Mouse (Mus musculus) embryo, embryonic 10 days (tissue): ENCODE measurements at regions not wholly inside any gene's neighbourhood (a gene's known extent, or its start where the extent isn't known, plus 50 kb on each side); places are given as distances from the start of the nearest gene placed in this dataset.

Experiments used
- DNase-seq: peaks from one replicate; pipeline ENCODE4 v3.0.0-alpha.2; 2015; ENCODE audit warnings: low spot score

DNA sequence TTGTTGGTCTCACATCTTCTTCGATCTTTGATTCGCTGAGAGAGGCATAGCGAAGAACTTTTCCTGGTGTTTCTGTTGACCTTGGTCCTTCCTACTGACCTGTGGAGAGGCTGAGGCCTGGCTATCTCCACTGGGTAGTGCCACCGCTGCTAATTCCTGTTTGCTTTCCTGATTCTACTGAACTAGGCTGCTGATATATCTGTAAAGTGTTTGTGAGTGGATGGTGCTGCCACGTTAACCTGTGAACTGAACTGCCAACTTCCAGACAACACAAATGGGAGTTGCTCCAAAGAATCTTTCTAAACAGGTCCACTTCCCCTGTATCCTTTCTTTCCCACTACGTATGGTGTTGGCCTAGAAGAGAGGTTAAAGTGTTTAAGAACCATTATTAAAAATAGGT is 78.0 kb upstream of the Akt3 start:
- DNase-seq = no peak

DNA sequence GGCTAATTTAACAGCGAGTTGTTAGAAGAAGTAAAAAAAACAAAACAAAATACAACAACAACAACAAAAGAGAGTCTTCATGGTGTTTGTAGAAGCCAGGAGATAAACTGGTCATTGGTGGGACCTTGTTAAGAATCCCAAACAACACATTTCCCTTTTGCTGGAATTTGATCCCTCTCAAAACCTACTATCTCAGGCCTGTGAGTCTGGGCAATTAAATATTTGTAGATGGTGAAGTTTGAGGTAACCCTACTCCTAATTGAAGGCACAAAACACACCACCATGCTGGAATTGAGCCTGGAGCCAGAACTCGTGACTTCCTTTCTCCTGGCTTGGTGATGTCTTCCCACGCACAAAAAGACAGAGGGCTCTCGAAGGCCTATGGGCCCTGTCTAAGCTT is 65.4 kb upstream of the Akt3 start:
- DNase-seq = no peak

DNA sequence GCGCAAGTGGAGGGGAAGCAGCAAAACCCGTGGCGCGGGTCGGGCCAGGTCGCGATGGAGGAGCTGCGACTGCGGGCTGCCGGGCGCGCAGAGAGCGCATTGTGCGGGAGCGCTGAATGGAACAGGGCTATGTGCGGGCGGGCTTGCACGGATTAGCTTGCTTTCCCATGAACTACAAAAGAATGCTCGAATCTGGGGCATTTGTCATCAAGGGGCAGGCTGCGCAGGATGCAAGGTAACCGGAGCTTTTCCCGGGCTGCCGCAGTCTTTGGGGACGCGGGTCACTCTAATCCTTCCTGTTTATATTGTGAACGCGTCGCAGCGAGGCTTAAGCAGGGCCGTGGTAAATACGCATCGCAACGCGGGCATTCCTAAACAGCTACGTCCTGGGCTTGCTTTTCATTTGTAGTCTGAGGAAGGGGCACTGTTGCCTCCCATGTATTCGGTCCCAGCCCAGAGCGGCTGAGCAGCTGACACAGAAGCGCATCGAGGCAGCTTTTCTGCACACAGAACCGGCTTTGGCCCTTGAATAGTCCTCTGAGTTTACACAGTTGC is 64.8 kb upstream of the Akt3 start:
- peak; percentile 76 for DNase-seq

DNA sequence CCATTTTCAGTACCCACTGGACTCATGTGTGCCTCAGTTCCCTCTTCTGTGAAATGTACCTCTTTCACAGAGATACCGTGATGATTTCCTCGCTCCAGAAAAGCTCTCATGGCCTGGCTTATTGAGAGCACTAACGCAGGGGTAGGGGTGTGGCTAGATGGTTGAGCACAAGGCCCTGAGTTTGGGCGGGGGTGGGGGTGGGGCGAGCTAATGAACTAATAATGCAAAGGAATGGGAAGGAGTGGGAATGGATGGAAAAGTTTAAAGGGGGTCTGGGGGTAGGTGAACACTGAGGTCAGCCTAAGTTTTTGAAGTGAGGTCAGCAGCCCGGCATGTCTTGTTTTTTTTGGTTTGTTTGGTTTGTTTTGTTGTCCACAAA is 64.3 kb upstream of the Akt3 start:
- peak; percentile 53 for DNase-seq

DNA sequence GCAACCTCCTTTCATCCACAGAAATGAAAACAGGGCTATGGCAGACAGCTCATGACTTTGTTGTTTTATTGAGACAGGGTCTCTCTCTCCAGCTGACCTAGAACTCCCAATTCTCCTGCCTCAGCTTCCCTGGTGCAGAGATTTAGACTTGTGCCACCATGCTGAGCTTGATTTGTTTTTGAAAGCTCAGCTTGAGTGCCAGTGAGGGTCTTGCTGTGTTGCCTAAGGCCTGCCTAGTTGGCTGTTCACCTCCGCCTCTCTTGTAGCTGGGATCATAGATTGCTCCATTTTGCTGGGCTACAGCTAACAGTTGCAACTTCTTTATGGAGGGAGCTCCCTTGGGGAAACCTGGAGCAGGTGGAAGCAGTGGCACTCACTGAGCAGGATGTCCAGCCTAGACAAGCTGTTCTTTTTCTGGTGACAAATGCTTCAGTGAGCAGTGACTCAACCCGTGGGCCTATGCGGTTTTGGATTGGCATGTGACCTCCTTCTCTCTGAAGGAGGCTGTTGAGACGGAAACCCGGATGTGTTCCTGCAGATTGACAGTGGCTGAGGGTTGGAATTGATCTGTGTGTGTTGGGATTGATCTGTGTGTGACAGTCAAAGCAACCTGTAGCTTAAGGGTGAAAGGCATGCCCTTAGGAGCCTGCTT is 63.8 kb upstream of the Akt3 start:
- peak; percentile 39 for DNase-seq

DNA sequence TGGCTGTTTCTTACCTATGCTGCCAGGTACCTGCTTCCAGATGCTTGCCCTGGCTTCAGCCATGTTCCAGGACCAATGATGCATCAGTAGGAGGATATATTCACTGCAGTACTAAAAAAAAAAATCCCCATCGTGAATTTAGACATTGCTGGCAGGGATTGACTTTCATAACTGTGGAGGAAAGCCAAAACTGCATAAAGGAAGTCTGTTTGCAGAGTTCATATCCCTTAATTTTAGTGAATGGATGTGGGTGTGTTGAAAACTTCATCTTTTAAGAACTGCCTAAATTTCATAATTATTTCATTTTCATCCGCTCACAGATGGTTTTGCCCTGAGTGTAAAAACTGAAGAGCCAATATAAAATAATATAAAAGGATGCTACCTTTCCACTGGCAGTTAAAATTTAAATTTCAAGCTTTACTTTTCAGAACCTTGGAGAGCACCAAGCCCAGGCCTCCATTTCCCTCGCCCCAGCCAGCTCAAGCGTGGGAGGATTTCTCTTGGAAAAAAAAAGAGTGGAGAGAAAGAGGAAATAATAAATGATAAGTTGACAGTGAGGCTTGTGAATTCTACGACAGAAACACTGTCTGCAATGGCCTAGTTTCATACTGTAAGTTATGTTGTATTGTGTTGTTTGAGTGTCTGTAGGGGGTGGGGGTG is 50.3 kb upstream of the Akt3 start:
- DNase-seq = peak; percentile 44
